Mouse (Mus musculus) left cerebral cortex, postnatal 10 days (tissue): ENCODE data around the gene Vmn1r196. TPM values are rescaled to one million over a fixed set of nuclear protein-coding genes. Genes with fewer than 3 reads are reported as not detected.
"Not testable (repeated sequence)": the region's sequence is repeated elsewhere in the genome, so short reads cannot be mapped to it uniquely, and the experiment has no call there.

Experiments
- DNase-seq, 2 experiments: peaks; one replicate each; pipeline ENCODE4 v3.0.0; 2021 to 2022; ENCODE audit warnings: low spot score in 2 of 2, mixed read lengths in 1 of 2; ENCODE audit errors: extremely low spot score in 1 of 2
- intact Hi-C: fragments of 180-260 bp; cut with DNase I; formaldehyde crosslinking; loops from one replicate; pipeline ENCODE4 v1.15.1; 2025
- total RNA-seq, 2 experiments: library from RNA; stranded (reverse); gene quantifications; 2 replicates each; pipeline ENCODE4 v1.2.3; 2021

The Vmn1r196 gene
- total RNA-seq, result not detected

DNA sequence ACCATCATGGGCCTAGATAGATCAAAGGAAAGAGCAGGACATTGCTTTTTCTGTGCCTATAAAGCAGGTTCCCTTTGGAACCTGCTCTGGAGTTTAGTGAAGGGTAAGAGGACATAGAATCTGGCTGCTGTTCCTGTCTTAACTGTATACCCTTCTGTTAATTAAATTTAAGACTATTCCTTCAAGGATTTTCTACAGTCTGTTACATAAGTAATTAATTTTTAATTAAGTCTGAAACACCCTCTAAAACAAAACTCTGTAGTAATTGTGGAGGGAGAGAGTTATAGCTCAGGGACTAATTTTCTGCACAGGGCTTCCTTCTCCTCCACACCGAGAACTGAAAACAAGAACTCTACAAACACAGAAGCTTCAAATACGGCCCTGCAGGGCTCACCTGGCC is at the start of gene Vmn1r196:
Gene Vmn1r196, plus strand, starts transcription at position 301 of the 400 bp plus-strand sequence.
- intact Hi-C loops, result no loop called here
- DNase-seq, result no peak

DNA sequence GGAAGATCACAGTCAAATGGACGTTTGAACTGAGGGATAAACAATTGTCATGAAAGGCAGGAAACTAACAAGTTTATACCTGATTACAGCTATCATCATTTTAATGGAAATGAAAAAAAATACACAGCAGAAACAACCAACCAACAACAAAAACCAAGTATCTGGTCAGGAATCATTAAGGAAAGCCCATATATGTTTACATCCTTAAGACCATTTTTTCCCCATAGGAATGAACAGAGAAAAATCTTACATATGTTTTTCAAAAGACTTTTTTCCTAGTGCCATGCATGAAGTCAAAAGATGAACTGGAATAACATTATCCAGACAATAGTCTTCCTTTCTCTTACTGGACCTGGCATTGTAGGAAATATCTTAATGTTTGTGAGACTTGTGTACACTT is 45.8 kb upstream of the Vmn1r196 start, which contains the start of gene Vmn1r194:
Gene Vmn1r194, plus strand, starts transcription at position 301 of the 400 bp plus-strand sequence.
- no peak for DNase-seq
- intact Hi-C loops, result no loop called here

DNA sequence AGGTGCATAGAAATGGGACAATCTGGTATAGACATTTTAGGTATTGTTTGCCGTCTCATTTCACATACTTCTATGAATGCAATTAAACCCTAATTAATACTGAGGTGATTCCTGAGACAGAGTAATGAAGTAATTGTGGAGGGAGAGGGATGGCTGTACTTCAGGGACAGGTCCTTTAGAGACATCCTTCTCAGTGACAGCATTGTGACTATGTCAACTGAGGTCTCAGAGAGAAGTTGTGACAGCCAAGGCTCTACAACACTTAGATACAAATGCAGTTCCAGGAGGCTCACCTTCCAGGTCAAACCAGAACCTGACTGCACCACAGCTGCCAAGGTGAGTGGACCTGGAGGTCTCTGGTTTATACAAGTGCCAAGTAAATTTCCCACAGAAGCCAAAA is 19.5 kb upstream of the Vmn1r196 start, which contains the start of gene Vmn1r195:
Gene Vmn1r195, plus strand, starts transcription at position 301 of the 400 bp plus-strand sequence.
- DNase-seq, intact Hi-C loops: not testable (repeated sequence)

DNA sequence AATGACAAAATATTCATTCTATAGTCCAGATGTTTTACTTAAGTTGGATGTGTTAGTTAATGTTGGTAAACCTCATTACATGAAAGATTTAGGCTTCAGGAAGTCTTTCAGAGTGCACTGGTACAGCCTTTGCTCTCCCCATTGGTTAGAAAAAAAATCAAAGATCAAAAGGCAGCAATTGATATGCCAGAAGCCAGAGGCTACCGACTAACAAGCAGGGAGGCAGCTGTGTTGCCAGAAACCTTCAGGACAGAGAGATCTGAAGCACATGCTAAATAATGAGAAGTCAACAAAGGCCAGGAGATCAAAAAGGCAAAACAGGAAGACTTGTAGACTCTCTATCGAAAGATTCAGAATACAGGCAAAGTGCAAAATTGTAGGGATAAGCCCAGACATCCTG is 18.0 kb upstream of the Vmn1r196 start:
- intact Hi-C loops, result no loop called here
- no peak for DNase-seq

DNA sequence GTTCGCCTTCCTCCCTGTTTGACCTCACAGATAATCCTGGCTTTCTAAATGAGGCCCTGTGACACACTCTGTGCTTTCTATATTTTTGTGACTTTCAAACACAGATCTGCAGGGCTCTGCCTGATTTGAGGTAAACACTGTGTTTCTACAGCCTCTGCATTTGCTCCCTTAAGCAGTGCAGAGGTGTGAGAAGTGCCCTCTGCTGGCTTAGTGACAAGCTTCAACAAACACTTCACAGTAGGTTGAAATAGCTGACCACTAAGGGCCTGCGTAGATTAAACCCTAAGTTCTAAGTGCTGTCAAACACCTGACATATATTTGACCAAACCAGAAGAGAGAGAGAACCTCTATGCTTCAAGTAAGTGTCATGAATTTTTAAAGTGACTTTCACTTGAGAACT is 5.1 kb upstream of the Vmn1r196 start:
- intact Hi-C loops, result no loop called here
- DNase-seq, result no peak

DNA sequence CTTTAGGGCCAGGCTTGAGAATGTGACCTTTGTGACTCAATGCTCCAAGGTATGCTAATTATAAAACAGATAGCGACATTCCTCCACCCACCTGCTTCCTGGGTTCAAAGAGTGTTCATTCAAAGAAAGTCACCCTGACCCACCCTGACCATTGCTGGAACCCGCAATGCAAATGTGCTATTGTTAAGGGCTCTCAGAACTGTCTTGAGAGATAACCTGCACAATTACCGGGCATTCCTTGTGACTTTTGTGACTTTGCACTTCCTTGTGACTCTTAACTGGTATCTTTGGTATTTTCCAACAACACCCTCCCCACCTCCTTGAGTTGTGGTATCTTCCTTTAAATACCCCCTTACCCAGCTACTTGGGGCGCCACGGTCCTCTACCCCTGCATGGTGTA is 18.4 kb downstream of the Vmn1r196 start:
- DNase-seq, intact Hi-C loops: not testable (repeated sequence)

DNA sequence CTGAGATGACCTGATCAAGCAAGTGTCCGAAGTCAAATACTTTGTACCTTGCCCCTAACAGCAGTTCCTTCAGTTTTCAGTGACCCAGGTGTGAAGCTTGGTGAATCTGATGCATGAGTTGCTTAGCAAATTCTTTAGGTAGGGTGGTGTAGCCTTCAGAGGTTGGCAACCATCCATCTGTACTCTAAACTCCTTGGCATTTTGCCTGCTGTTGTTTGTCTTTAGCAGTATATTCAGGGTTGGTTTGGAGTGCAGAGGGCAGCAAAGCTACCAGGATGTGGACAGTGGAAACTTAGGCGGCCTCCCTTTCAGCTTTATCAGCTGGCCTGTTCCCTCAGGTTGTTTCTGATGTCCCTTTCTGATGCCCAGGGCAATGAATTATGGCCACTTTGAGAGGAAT is 25.6 kb downstream of the Vmn1r196 start:
- no peak for DNase-seq
- intact Hi-C loops, result no loop called here

DNA sequence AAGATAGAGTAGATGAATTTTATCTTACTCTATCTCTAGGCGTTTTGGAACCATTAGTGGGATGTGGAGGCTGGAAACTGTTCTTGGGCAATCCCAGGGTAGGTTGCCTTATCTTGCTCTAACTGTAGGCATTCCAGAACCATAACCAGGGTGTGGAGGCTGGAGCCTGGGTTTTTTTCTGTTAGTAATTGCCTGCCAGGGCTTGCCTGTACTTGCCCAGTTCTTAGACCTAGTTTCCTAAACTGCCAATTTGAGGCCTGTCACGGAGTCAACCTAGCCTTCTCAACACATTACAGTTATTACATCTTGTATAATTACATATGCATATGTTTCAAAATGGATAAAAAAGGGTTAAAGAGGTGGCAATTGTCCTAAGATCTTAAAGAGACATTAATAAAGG is 27.6 kb downstream of the Vmn1r196 start:
- no peak for DNase-seq
- intact Hi-C loops, result no loop called here

DNA sequence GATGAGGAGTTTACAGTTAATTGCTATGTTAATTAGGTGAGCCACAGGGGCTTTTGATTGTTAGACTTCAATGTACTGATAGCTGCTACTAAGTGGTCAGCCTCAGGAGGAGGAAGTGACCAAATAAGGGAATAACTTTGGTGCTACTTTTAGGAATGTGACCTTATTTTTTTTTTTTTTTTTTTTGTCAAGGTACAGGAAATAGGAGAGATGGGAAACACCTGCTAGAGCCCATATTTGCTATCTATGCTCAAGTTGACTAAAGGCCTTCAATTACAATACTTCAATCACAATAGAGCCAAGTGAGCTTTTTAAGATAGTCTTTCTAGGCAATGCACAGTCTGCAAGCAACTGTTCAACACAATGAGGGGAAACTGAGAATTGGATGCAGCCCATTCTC is 30.4 kb downstream of the Vmn1r196 start:
- no peak for DNase-seq
- intact Hi-C loops, result no loop called here

DNA sequence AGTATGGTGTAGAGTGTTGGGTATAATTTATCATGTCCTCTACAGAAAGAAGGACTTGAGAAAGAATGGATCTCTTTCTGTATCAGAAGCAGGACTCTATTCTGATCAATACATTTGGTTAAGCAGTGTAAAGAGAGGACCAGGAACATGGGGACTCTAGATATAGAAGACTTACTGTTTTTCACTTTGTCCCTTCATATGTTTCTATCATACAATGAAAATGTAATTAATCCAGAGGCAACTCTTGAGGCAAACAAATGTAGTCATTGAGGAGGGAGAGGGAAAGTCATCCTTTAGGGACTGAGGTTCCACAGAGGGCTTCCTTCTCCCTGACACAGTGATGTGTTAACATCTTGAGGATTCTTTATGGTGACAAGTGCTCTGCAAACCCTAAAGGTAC is 34.6 kb downstream of the Vmn1r196 start, which contains the start of gene Vmn1r197:
Gene Vmn1r197, plus strand, starts transcription at position 301 of the 400 bp plus-strand sequence.
- no peak for DNase-seq
- intact Hi-C loops, result no loop called here

DNA sequence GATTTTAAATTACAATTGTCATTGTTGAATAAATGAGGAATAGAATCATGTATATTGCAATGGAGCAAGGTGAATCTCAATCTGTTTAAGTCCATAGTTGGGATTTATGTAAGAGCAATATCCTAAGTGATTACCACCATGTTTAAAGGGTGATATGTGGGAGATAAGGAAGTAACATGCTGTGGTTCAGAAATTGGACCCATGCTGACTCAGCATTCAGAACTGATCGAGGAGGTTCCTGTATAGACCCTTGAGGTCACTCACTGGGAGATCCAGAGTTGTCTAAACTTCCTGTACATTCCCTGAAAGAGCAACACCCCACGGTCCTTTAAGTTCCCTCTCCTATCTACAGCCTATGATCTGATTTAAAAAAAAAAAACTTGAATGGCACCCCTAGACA is 43.5 kb downstream of the Vmn1r196 start:
- intact Hi-C loops, result no loop called here

DNA sequence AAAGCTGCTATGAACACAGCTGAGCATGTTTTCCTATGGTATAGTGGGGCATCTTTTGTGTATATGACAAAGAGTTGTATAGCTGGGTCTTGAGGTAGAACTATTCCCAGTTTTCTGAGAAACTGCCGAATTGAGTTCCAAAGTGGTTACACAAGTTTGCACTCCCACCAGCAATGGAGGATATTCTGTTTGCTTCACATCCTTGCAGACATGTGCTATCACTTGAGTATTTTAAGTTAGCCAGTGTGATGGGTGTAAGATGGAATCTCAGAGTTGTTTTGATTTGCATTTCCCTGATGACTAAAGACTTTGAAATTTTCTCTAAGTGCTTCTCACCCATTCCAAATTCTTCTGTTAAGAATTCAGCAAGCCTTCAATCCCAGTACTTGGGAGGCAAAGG is 45.8 kb downstream of the Vmn1r196 start:
- intact Hi-C loops, result no loop called here
- DNase-seq, result no peak

More for the DNA sequence above, 43.5 kb downstream of the Vmn1r196 start:
- DNase-seq, result no peak

Other genes starting within 250 kb of the Vmn1r196 start
- 10 to 100 TPM; 45.9 to 47.6 TPM for gene Hist1h4i, start 248.6 kb upstream of the Vmn1r196 start, total RNA-seq
- gene Hist1h2ag, start 247.0 kb upstream of the Vmn1r196 start, total RNA-seq, result 10 to 100 TPM; 26.2 to 28.0 TPM
- gene Hist1h2bj, start 246.7 kb upstream of the Vmn1r196 start, total RNA-seq, result 10 to 100 TPM; 21.4 to 25.6 TPM
- gene Vmn1r188, start 205.5 kb upstream of the Vmn1r196 start, total RNA-seq, result not detected
- not detected for gene Vmn1r189, start 184.1 kb upstream of the Vmn1r196 start, total RNA-seq
- not detected for gene Vmn1r191, start 106.0 kb upstream of the Vmn1r196 start, total RNA-seq
- not detected for gene Vmn1r192, start 98.8 kb upstream of the Vmn1r196 start, total RNA-seq
- gene Vmn1r193, start 66.8 kb upstream of the Vmn1r196 start, total RNA-seq, result not detected
- gene Vmn1r194, start 45.7 kb upstream of the Vmn1r196 start, total RNA-seq, result not detected
- not detected for gene Vmn1r195, start 19.4 kb upstream of the Vmn1r196 start, total RNA-seq
- not detected for gene Vmn1r197, start 34.7 kb downstream of the Vmn1r196 start, total RNA-seq
- gene Vmn1r198, start 60.4 kb downstream of the Vmn1r196 start, total RNA-seq, result not detected
- not detected for gene Vmn1r199, start 89.9 kb downstream of the Vmn1r196 start, total RNA-seq
- gene Vmn1r200, start 100.5 kb downstream of the Vmn1r196 start, total RNA-seq, result not detected
- gene Vmn1r201, start 182.0 kb downstream of the Vmn1r196 start, total RNA-seq, result not detected
- gene Vmn1r202, start 215.5 kb downstream of the Vmn1r196 start, total RNA-seq, result under 1 TPM in 1 of 2 experiments, not detected in 1; 0.06 TPM
- under 1 TPM in 1 of 2 experiments, not detected in 1; 0.04 TPM for gene Vmn1r203, start 228.2 kb downstream of the Vmn1r196 start, total RNA-seq